Mouse (Mus musculus) liver, embryonic 15.5 days (tissue): ENCODE results near the gene Pigk. TPM values are rescaled to one million over a fixed set of nuclear protein-coding genes. Genes with fewer than 3 reads are reported as not detected.
A peak's percentile ranks its signal among the peaks of the same experiment; 100 is the strongest.
"Not testable (repeated sequence)": the region's sequence is repeated elsewhere in the genome, so short reads cannot be mapped to it uniquely, and the experiment has no call there.

Experiments
- ATAC-seq: fragments of 200-750 bp; cut with Nextera tagmentation; 2 replicates; pipeline ENCODE4 v1.8.0; 2017; ENCODE audit warnings: moderate number of reproducible peaks, mild to moderate bottlenecking, moderate library complexity; ENCODE audit not compliant: insufficient read depth
- H3K27ac ChIP-seq: fragments of 300-500 bp; sonication (generic); replicated peaks from 2 replicates; pipeline ENCODE4 v1.5.1; 2015; ENCODE audit warnings: mild to moderate bottlenecking, inconsistent platforms
- H3K27me3 ChIP-seq: fragments of 300-500 bp; sonication (generic); 2 replicates; pipeline ENCODE4 v1.6.1; 2015; ENCODE audit warnings: mild to moderate bottlenecking, inconsistent platforms
- H3K36me3 ChIP-seq: fragments of 300-500 bp; sonication (generic); replicated peaks from 2 replicates; pipeline ENCODE4 v1.6.1; 2015; ENCODE audit warnings: moderate library complexity, mild to moderate bottlenecking, inconsistent platforms
- H3K4me1 ChIP-seq: fragments of 300-500 bp; sonication (generic); replicated peaks from 2 replicates; pipeline ENCODE4 v1.6.1; 2015; ENCODE audit warnings: inconsistent platforms
- H3K4me2 ChIP-seq: fragments of 300-500 bp; sonication (generic); 2 replicates; pipeline ENCODE4 v1.6.1; 2015; ENCODE audit warnings: moderate library complexity, mild to moderate bottlenecking, inconsistent platforms
- H3K4me3 ChIP-seq: fragments of 300-500 bp; sonication (generic); replicated peaks from 2 replicates; pipeline ENCODE4 v1.5.1; 2015; ENCODE audit warnings: mild to moderate bottlenecking, inconsistent platforms
- H3K9ac ChIP-seq: fragments of 300-500 bp; sonication (generic); 2 replicates; pipeline ENCODE4 v1.6.1; 2015; ENCODE audit warnings: moderate library complexity, mild to moderate bottlenecking, inconsistent platforms
- H3K9me3 ChIP-seq: fragments of 300-500 bp; sonication (generic); replicated peaks from 2 replicates; pipeline ENCODE4 v1.6.1; 2016; ENCODE audit warnings: inconsistent platforms
- WGBS: fragments of 180-500 bp; shearing (Covaris S2); methylation state at CpG from one replicate; pipeline ENCODE4 v1.1.7; 2015; ENCODE audit warnings: mixed read lengths; ENCODE audit not compliant: insufficient replicate concordance; 5-methylcytosine and 5-hydroxymethylcytosine counted together
- polyA plus RNA-seq: library from polyadenylated mRNA; unstranded; fragments of >200 nt; fragmentation: Nextera tagmentation; extraction: Ambion mirVana; gene quantifications from 2 replicates; pipeline ENCODE4 v1.2.1, GENCODE M21; 2015

The Pigk gene
- polyA plus RNA-seq, 1 experiment from 2014 or later: 23.5 TPM

DNA sequence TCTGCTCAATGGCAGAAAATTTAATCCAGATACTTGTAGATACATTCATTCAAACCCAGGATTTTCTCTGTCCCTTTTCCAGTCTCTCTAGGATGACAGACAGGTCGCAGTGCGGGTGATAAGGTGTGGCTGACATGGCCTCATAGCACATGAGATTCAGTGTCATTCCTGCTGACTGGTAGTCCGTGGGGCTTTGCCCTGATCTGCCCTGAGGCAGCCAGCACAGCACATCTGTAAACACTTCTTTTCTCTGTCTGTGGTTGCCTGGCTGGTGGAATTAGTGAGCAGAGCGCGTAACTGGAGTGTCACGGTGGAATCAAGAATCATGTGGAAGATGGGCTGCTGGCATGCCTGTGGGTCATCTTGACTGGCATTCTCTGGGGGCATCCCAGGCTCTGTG lies 56.2 kb downstream of the Pigk start:
- no peak overlapping the region for H3K4me2 ChIP-seq
- no peak overlapping the region for H3K27ac ChIP-seq
- no peak overlapping the region for H3K4me3 ChIP-seq
- H3K9me3 ChIP-seq: no peaks in the 10 kb centered on the region
- no peak for ATAC-seq
- no peaks in the 10 kb centered on the region for H3K27me3 ChIP-seq
- H3K36me3 ChIP-seq: peaks cover 24% of the 10 kb centered on the region
- no peak overlapping the region for H3K9ac ChIP-seq
- H3K4me1 ChIP-seq: peaks cover 2% of the 10 kb centered on the region
- WGBS: 84% methylated on average over 6 of the region's 6 CpGs

DNA sequence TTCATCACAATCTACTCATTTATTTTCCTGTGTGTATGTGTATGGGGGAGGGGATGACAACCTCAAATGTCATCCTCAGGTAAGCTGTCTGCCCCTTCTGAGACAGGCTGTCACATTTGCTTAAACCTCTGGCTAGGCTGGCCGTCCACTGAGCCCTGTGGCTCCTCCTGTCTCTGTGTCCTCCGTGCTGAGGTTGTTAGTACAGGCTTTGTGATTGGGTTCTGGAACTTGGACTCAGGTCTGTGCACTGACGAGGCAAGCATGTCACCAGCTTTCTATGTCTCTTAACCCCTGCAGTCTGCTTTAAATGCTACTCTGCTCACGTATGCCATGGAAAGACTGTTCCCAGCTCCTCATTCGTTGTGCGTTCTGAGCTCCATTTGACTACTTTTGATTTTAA lies 62.5 kb downstream of the Pigk start:
- no peaks in the 10 kb centered on the region for H3K27me3 ChIP-seq
- 0 out of 2 replicates have a peak, but pooled peaks cover 5% of the 10 kb centered on the region for H3K4me1 ChIP-seq
- no peak for ATAC-seq
- no peak overlapping the region for H3K4me3 ChIP-seq
- H3K4me2 ChIP-seq: no peak overlapping the region
- 69% methylated on average over 6 of the region's 6 CpGs for WGBS
- H3K36me3 ChIP-seq: 0 out of 2 replicates have a peak, but pooled peaks cover 4% of the 10 kb centered on the region
- no peak overlapping the region for H3K27ac ChIP-seq
- no peak overlapping the region for H3K9ac ChIP-seq
- no peaks in the 10 kb centered on the region for H3K9me3 ChIP-seq

DNA sequence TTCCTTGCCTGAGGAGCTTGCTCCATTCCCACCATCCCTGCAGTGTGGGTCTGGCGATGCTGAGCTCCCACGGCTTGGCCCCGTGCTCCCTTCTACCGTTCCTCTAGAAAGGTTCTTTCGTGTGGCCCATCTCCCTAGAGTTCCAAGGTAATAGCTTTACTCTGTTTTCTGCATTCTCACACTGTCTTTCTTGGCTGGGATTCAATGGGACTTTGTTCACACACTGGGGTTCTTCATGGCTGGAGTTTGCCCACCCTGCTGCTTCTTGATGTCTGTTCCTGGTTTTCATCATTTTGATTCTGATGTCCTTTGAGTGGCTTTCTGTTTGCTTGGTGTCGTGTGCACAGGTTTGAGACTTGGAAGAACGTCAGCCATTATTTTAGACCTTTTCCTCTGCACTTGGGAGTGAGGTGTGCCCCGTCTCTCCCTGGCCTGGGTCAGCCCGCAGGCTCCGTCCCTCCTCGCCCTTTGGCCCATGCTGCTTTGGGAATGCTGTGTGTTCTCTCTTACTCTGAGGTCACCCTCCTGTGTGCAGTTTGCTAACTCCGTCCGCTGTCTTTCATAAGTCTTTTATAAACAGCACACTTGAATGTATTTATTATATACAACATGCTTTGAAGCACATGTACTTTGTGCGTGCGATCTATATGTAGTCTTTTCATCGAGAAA lies 63.1 kb downstream of the Pigk start:
- 79% methylated on average over 16 of the region's 16 CpGs for WGBS
- Histone ChIP-seq H3K4me2 (no peak overlapping the region), H3K4me3 (no peak overlapping the region), H3K4me1 (0 out of 2 replicates have a peak, but pooled peaks cover 5% of the 10 kb centered on the region), H3K9ac (no peak overlapping the region), H3K27ac (no peak overlapping the region), H3K27me3 (no peaks in the 10 kb centered on the region), H3K9me3 (no peaks in the 10 kb centered on the region), H3K36me3 (0 out of 2 replicates have a peak, but pooled peaks cover 2% of the 10 kb centered on the region)
- 0 out of 2 replicates have a peak, but pooled peaks have one; percentile 47 for ATAC-seq

DNA sequence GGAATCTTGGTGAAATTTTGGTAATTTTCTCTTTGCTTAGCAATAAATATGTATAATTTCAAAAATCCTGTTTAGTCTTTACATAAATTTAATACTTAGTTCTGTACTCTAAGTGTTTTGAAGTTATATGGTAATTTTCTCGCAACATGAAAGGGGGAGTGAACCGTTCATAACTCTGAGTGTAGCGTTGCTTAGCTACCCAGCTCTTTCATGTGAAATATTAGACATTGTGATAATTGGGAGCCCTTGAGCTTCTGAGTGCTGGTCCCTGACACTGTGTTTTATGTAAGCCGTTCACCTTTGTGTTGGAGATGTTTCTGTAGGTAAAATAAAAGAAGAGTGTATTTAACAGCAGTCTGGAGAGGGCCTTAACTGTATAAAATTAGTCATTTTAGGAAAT lies 65.9 kb downstream of the Pigk start:
- H3K4me2 ChIP-seq: no peak overlapping the region
- 0 out of 2 replicates have a peak, but pooled peaks cover 5% of the 10 kb centered on the region for H3K4me1 ChIP-seq
- H3K4me3 ChIP-seq: no peak overlapping the region
- ATAC-seq: no peak
- no peak overlapping the region for H3K9ac ChIP-seq
- no peaks in the 10 kb centered on the region for H3K27me3 ChIP-seq
- no peaks in the 10 kb centered on the region for H3K9me3 ChIP-seq
- H3K36me3 ChIP-seq: no peaks in the 10 kb centered on the region
- no peak overlapping the region for H3K27ac ChIP-seq
- WGBS: 79% methylated on average over 4 of the region's 4 CpGs

DNA sequence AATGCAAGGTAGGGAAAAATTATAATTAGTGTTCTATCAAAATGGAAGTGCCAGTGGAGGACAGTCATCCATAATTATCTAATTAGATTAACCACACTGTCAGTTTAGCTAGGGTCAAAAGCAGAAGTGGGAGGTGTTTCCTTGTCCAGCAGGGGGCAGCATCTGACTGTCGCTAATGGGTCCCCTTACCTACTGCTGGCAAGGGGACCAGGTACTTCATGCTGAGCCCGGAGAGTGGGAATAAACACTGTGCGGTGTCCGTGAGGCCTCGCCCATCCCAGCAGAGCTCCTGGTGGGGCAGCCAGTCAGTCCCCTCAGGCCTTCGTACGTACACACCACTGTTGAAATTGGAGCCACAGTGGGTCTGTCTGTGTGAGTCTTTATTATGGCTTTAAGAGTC lies 69.9 kb downstream of the Pigk start:
- H3K9ac ChIP-seq: no peak overlapping the region
- H3K27ac ChIP-seq: no peak overlapping the region
- H3K4me2 ChIP-seq: no peak overlapping the region
- 35% methylated on average over 7 of the region's 7 CpGs for WGBS
- peak; percentile 44; the same call in 1 of the 2 replicates for ATAC-seq
- H3K9me3 ChIP-seq: no peaks in the 10 kb centered on the region
- H3K27me3 ChIP-seq: no peaks in the 10 kb centered on the region
- H3K36me3 ChIP-seq: 0 out of 2 replicates have a peak, but pooled peaks cover 12% of the 10 kb centered on the region
- no peaks in the 10 kb centered on the region for H3K4me1 ChIP-seq
- no peak overlapping the region for H3K4me3 ChIP-seq

DNA sequence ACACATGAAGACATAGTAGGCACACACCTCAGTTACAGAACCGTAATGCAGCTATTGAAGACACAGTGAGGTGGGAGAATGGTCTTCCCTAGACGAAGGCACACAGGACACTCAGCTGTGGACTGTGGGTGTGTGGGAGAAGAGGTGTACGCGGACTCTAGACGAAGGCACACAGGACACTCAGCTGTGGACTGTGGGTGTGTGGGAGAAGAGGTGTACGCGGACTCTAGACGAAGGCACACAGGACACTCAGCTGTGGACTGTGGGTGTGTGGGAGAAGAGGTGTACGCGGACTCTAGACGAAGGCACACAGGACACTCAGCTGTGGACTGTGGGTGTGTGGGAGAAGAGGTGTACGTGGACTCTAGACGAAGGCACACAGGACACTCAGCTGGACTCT lies 70.5 kb downstream of the Pigk start:
- H3K36me3 ChIP-seq: 0 out of 2 replicates have a peak, but pooled peaks cover 12% of the 10 kb centered on the region
- H3K4me1 ChIP-seq, H3K9me3 ChIP-seq, H3K27me3 ChIP-seq, H3K4me3 ChIP-seq, H3K4me2 ChIP-seq, H3K9ac ChIP-seq, H3K27ac ChIP-seq: not testable (repeated sequence)
- ATAC-seq: peak; percentile 20; the same call in 1 of the 2 replicates
- 74% methylated on average over 10 of the region's 13 CpGs for WGBS

DNA sequence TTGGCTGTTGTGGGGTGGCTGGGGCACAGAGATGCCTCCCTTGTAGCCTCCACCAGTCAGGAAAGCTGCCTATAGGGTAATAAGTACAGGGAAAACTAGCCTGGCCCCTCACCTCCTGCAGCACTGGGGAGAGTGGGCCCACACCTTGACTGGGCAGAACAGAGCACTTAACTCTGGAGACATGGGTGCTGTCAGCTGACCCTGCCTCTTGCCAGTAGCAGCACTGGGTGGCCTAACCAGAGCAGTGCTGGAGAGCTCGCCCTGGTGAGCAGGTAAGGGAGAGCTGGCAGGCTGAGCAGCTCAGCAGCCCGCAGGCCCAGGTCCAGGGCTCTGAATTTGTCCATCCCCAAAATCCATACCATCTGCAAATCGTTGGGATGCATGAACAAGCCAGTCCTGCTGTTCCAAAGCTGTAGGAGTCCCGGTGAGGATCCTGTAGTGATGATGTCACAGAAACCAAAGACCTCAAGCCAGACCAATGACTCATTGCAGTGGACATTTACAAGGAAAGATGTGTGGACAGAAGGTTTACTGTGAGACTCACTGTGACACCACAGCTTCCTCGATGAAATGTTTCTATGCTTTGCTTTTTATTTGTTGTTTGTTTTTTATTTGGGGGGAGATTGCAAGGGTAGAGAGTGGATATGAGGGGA lies 74.5 kb downstream of the Pigk start:
- H3K4me2 ChIP-seq, H3K27ac ChIP-seq, H3K27me3 ChIP-seq, H3K9me3 ChIP-seq, H3K4me3 ChIP-seq, H3K4me1 ChIP-seq, H3K9ac ChIP-seq, ATAC-seq: not testable (repeated sequence)
- 0 out of 2 replicates have a peak, but pooled peaks cover 12% of the 10 kb centered on the region for H3K36me3 ChIP-seq
- 63% methylated on average over 5 of the region's 5 CpGs for WGBS

DNA sequence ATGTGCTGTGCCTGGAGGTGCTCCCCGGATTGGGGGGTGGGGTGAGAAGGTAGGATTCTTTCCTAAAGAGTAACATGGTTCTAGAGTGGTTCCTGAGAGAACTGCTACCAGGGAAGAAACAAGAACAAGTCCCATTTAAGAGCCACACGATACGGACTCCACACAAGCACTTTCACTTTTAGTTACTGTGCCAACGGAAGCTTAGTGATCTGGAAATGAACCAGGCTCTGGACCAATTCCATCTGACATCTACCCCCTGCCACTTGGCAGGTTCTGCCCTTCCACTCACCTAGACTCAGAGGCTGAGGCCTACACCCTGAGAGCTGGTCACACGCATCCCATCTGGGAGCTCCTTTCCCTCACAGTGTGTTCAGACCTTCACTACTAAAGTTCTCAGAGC lies 78.7 kb downstream of the Pigk start:
- Histone ChIP-seq H3K4me3 (no peak overlapping the region), H3K9ac (no peak overlapping the region), H3K27me3 (no peaks in the 10 kb centered on the region), H3K36me3 (0 out of 2 replicates have a peak, but pooled peaks cover 3% of the 10 kb centered on the region), H3K9me3 (no peaks in the 10 kb centered on the region), H3K27ac (no peak overlapping the region), H3K4me1 (no peaks in the 10 kb centered on the region), H3K4me2 (no peak overlapping the region)
- no peak for ATAC-seq
- 76% methylated on average over 5 of the region's 5 CpGs for WGBS

DNA sequence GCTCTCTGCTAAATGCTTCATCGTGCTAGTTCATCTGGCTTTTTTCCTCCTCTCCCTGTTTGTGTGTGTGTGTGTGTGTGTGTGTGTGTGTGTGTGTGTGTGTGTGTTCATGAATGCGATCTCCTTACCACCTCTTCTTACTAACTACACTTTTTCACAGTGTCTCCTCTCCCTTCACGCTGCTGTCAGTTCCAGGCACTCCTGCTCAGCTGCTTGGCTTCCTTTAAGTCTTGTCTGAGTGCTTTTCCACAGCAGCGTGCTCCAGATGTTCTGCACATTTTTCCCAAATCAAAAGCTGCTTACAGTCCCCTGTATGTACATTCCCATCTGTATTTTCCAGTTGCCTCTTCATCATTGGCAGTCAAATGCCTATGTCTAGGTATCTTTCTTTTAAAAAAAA lies 79.1 kb downstream of the Pigk start:
- no peak for ATAC-seq
- Histone ChIP-seq H3K4me3 (no peak overlapping the region), H3K9me3 (no peaks in the 10 kb centered on the region), H3K27ac (no peak overlapping the region), H3K4me2 (no peak overlapping the region), H3K9ac (no peak overlapping the region), H3K36me3 (no peaks in the 10 kb centered on the region), H3K27me3 (no peaks in the 10 kb centered on the region), H3K4me1 (no peaks in the 10 kb centered on the region)
- WGBS: 68% methylated on average over 4 of the region's 4 CpGs

DNA sequence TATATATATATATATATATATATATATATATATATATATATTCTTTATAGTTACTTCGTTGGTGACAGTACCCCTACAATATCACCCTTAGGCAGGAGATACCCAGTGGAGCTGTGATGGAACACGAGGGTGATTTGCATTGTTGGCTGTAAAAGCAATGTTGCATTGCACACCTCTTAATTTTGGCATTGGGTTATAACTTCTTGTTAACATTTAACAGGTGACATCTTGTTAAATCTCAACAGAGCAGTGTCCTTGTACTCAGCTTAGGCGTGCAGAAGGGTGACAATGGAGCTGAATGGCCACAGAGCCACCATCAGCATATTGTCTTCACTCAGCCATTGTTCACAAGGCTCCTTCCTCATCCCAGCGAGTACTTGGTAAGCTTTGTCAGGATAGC lies 82.3 kb downstream of the Pigk start:
- 59% methylated on average over 4 of the region's 4 CpGs for WGBS
- Histone ChIP-seq H3K4me2 (no peak overlapping the region), H3K4me1 (no peaks in the 10 kb centered on the region), H3K4me3 (no peak overlapping the region), H3K9me3 (no peaks in the 10 kb centered on the region), H3K9ac (no peak overlapping the region), H3K27ac (no peak overlapping the region), H3K36me3 (no peaks in the 10 kb centered on the region), H3K27me3 (no peaks in the 10 kb centered on the region)
- ATAC-seq: no peak

DNA sequence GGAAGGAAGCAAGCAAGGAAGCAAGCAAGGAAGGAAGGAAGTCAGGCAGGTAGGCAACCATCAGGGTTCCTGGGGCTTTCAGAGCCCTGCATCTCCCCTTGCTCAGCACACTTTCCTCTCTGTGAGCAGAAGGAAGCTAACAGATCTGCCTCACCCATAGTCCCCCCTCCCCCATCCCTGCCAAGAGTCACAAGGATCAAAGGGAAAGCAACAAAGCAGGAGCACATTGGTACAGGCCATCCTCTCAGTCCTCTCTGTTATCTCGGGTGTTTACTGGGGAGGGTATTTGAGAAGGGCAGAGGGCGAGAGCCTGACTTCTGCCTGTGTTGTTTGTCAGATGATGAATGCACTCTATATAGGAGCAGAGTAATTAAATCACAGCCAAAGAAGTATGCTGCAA lies 83.5 kb downstream of the Pigk start:
- Histone ChIP-seq H3K4me3 (no peak overlapping the region), H3K36me3 (no peaks in the 10 kb centered on the region), H3K9me3 (no peaks in the 10 kb centered on the region), H3K4me2 (no peak overlapping the region), H3K9ac (no peak overlapping the region), H3K4me1 (no peaks in the 10 kb centered on the region), H3K27me3 (no peaks in the 10 kb centered on the region), H3K27ac (no peak overlapping the region)
- 30% methylated on average over 2 of the region's 2 CpGs for WGBS
- ATAC-seq: peak; percentile 23; the same call in 1 of the 2 replicates
